Mouse (Mus musculus): ENCODE data around the gene Rps21. TPM values are rescaled to one million over a fixed set of nuclear protein-coding genes. Genes with fewer than 3 reads are reported as not detected.
A peak's percentile ranks its signal among the peaks of the same experiment; 100 is the strongest.

Rps21 gene
- polyA plus RNA-seq, 1 experiment from 2014 or later: 600 TPM

DNA sequence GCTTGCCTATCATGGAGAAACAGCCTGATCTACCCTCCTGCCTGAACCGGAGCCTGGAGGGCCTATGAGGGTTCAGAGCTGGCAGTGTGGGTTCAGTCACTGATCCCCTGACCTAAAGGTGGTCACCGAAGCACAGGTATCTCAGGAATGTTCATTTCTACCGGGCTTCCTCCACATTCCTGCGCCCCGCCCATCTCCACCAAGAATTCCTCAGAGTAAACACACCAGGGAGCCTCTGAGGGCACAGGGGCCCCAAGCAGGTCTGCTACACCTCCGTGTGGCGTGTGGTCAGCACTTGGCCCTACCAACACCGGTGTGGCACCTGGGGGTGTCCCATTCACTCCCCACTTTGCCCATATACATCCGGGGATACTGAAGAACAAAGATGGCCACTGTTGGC lies 37.0 kb upstream of the Rps21 start:
- WGBS: 58% methylated on average over 9 of the region's 9 CpGs
- no peaks in the 10 kb centered on the region for H3K9me3 ChIP-seq
- no peak overlapping the region for H3K4me3 ChIP-seq
- no peak overlapping the region for H3K9ac ChIP-seq
- ATAC-seq (ENCODE audit: insufficient number of reproducible peaks, low FRiP score, low TSS enrichment, low read depth): no peak
- H3K4me1 ChIP-seq: peaks cover 39% of the 10 kb centered on the region
- no peak overlapping the region for H3K27ac ChIP-seq
- H3K27me3 ChIP-seq: peaks cover 17% of the 10 kb centered on the region
- no peaks in the 10 kb centered on the region for H3K36me3 ChIP-seq
- H3K4me2 ChIP-seq: no peak overlapping the region

DNA sequence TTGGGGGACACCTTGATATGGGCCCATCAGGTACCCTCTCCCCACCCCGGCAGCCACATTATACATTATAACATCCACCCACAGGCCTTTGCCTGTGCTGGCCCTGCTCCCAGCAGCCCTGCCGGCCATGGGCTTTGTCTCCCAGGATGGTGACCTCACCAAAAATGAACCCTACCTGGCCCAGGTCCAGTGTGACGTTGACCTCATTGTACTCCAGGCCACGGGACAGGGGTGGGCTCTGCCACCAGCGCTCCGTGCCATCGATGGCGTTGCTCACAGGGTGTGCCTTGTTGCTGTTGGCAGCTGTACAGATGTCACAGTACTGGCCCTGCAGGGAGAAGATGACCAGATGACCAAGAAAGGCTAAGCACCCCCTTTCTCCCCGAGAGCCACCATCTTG lies 36.1 kb upstream of the Rps21 start:
- H3K27me3 ChIP-seq: peaks cover 25% of the 10 kb centered on the region
- H3K4me3 ChIP-seq: no peak overlapping the region
- no peak overlapping the region for H3K9ac ChIP-seq
- H3K36me3 ChIP-seq: no peaks in the 10 kb centered on the region
- 92% methylated on average over 9 of the region's 9 CpGs for WGBS
- ATAC-seq (ENCODE audit: insufficient number of reproducible peaks, low FRiP score, low TSS enrichment, low read depth): no peak
- H3K4me2 ChIP-seq: no peak overlapping the region
- H3K4me1 ChIP-seq: peaks cover 40% of the 10 kb centered on the region
- H3K27ac ChIP-seq: no peak overlapping the region
- no peaks in the 10 kb centered on the region for H3K9me3 ChIP-seq

DNA sequence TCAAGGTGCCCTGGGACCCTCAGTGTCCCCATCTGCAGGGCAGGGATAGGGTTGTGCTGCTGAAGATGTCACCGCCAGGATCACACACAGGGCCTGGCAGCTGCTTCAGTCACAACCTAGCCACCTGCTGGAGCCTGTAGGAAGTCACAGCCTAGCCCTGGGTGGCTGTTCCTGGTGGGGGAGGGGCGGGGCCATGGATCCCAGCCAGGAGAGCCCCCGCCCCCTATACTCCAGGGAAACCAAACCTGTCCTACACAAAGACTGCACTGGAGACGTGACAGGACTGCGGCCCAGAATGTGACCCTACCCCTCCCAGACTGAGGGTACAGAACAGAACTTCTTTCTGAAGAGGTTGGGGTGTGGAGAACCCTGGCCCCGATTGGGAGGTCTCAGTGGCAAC lies 34.9 kb upstream of the Rps21 start:
- Histone ChIP-seq H3K4me2 (peak overlapping the region; percentile 24; the same call in 1 of the 2 replicates), H3K9me3 (no peaks in the 10 kb centered on the region), H3K27me3 (peaks cover 25% of the 10 kb centered on the region), H3K4me1 (peaks cover 46% of the 10 kb centered on the region), H3K9ac (no peak overlapping the region), H3K27ac (peak overlapping the region; percentile 34; the same call in 1 of the 2 replicates), H3K4me3 (no peak overlapping the region), H3K36me3 (no peaks in the 10 kb centered on the region)
- ATAC-seq (ENCODE audit: insufficient number of reproducible peaks, low FRiP score, low TSS enrichment, low read depth): no peak
- 13% methylated on average over 6 of the region's 6 CpGs for WGBS

DNA sequence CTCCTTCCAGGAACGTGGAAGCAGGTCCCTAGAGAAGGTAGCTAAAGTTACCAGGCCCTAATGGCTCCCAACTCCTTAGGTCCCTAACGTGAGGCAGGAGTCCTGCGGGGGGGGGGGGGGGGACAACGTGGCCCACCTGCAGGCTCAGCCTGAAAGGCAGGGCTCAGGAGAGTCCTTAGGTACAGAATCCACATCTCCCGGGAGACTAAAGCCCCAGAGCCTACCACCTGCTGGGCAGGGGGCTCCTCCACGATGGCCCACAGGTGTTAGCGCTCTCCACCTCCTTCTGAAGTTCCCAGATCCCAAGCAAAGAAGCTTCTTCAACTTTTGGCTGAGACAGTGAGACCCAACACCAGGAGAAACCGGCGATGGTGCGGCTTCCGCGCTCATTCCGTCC lies 32.5 kb upstream of the Rps21 start:
- Histone ChIP-seq H3K4me2 (peak overlapping the region; percentile 99), H3K4me1 (peaks cover 58% of the 10 kb centered on the region), H3K9me3 (no peaks in the 10 kb centered on the region), H3K27me3 (peaks cover 28% of the 10 kb centered on the region), H3K36me3 (no peaks in the 10 kb centered on the region), H3K27ac (peak overlapping the region; percentile 51), H3K4me3 (peak overlapping the region; percentile 65), H3K9ac (peak overlapping the region; percentile 34; the same call in 1 of the 2 replicates)
- no peak for ATAC-seq (ENCODE audit: insufficient number of reproducible peaks, low FRiP score, low TSS enrichment, low read depth)
- WGBS: 3% methylated on average over 13 of the region's 13 CpGs

DNA sequence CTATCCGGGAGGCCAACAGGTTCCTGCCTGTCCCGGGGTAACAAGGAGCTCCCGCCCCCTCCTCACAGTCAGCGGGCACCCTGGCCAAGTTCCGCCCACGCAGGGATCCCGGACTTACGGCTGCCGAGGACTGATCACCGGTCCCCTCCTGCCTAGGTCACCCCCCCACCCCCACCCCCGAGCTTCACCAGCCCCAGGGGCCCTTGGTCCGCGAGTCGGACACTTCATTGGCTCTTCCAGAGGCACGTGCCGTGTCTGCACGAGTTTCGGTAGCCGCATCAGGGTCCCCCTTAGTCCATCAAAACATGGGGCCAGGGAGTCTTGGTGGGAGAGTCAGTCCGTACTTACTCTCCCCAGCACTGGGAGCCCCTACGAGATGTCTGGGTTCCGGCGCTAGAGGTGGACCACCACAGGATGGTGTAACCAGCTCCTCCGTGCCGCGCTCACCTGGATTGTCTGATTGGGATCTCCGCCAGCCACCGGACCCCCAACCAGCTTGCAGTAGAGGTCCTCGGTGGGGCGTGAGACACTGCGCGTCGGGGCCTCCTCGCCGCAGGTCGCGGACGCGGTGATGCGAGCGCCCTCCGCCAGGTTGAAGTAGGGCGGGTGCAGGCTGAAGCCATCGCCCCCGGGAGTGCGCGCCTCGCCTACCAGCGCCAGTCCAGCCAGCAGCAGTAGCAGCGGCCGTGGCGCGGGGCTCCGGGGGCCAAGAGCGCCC lies 32.0 kb upstream of the Rps21 start:
- ATAC-seq (ENCODE audit: insufficient number of reproducible peaks, low FRiP score, low TSS enrichment, low read depth): no peak
- peaks cover 56% of the 10 kb centered on the region for H3K4me1 ChIP-seq

DNA sequence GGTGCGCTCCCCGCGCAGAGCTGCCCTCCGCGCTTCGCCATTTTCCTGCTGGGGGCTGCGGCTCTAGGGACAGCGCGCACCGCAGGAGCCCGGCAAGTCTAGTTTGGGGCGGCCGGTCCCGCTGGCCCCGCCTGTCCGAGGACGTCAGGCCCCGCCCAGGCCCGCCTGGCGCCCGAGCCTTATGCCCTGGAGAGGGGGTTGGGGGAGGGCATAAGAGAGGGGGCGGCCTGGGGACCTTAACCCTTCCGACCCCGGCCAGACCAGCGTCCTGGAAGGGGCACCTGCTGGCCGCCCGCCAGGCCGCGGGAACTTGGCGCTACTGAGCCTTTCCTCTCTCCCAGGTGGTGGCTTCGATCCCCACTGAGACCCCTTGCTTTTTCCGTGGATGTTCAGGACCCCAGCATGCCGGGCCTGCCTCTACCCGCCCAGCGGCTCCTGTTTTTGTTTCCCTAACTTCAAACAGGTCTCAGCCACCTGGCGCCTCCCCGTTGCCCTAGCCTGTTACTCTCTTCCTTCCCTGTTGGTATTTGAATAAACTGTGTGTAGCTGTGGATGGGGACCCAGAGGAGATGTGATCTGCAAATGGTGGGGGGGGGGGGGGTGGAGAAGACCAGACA lies 31.3 kb upstream of the Rps21 start, which contains the start of gene Lama5:
Gene Lama5 (minus strand): TSS at position 98 of the 617 bp plus-strand sequence.
- H3K9me3 ChIP-seq: no peaks in the 10 kb centered on the region
- no peaks in the 10 kb centered on the region for H3K36me3 ChIP-seq
- peak within 1 kb of the TSS; percentile 34 for H3K9ac ChIP-seq
- H3K27me3 ChIP-seq: peaks cover 28% of the 10 kb centered on the region
- 1% methylated on average over 37 of the region's 37 CpGs for WGBS
- H3K4me3 ChIP-seq: peak within 1 kb of the TSS; percentile 65
- peaks cover 53% of the 10 kb centered on the region for H3K4me1 ChIP-seq
- peak within 1 kb of the TSS; percentile 69 for H3K27ac ChIP-seq
- peak within 1 kb of the TSS; percentile 99 for H3K4me2 ChIP-seq
- peak; percentile 9; the same call in 1 of the 2 replicates for ATAC-seq (ENCODE audit: insufficient number of reproducible peaks, low FRiP score, low TSS enrichment, low read depth)

More for the DNA sequence above, 32.0 kb upstream of the Rps21 start:
- Histone ChIP-seq H3K9me3 (no peaks in the 10 kb centered on the region), H3K27ac (peak overlapping the region; percentile 51), H3K36me3 (no peaks in the 10 kb centered on the region), H3K9ac (peak overlapping the region; percentile 34), H3K4me3 (peak overlapping the region; percentile 65), H3K4me2 (peak overlapping the region; percentile 99), H3K27me3 (peaks cover 28% of the 10 kb centered on the region)
- under 1% methylated on average over 55 of the region's 55 CpGs for WGBS

DNA sequence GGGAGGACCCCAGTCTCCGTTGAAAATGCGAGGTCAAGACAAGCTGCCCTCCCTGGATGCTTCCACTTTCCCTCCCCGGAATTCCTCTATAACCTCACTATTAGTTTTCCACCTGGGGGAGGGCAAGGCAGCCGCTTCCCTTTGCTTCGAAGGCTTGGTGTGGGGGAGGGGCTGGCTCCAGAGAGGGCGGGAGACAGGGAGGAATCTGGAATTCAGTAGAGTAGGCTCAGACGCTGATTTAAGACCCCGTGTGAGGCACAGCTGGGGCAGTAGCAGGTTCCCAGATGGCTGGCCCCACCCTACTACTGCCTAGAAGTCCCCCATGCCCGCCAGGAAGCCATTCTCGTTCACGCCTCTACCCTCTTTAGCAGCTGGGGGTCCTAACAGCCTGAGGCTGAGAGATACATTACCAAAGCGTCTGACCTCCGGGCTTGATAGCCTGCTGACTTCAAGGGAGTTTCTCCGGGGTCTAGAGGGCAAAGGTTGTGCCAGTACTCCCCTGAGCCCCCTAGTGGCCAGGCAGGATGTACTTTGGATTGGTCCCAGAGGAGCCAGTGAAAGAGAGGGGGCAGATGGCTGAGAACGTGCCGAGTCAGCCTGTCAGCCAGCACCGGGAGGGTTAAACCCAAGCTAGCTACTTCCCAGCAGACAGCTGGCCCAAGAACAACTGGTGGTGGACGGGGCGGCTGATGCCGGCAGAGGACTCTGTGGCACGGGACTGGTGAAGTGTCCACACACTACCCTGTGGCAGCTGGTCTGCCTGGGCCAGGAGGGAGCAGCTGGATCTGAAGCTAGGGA lies 29.7 kb upstream of the Rps21 start:
- no peaks in the 10 kb centered on the region for H3K36me3 ChIP-seq
- 0 out of 2 replicates have a peak overlapping the region, but pooled peaks have one; percentile 7 for H3K9ac ChIP-seq
- WGBS: under 1% methylated on average over 21 of the region's 21 CpGs
- H3K4me3 ChIP-seq: peak overlapping the region; percentile 13
- peak; percentile 54 for ATAC-seq (ENCODE audit: insufficient number of reproducible peaks, low FRiP score, low TSS enrichment, low read depth)
- no peaks in the 10 kb centered on the region for H3K9me3 ChIP-seq
- H3K27me3 ChIP-seq: peaks cover 28% of the 10 kb centered on the region
- peaks cover 43% of the 10 kb centered on the region for H3K4me1 ChIP-seq
- peak overlapping the region; percentile 43 for H3K4me2 ChIP-seq
- H3K27ac ChIP-seq: peak overlapping the region; percentile 59

DNA sequence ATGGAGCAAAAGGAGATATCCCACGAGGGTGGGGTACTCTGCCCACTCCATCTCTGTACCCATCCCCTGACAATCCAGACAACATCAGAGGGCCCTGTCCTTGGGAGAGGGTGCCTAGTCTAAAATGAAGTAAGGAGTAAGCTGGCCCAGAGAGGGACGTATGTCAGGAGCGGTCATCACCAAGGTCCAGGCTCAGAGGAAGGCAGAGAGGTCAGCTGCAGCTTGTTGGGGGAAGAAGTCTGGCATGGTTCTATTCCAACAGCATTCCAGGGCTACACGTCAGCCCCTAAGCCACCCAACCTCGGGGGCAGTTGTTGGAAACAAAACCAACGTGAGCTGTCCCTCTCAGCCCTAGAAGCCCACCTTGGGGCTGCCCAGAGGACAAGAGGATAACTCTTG lies 29.1 kb upstream of the Rps21 start:
- Histone ChIP-seq H3K9me3 (no peaks in the 10 kb centered on the region), H3K4me1 (peaks cover 42% of the 10 kb centered on the region), H3K4me3 (no peak overlapping the region), H3K27ac (peak overlapping the region; percentile 59), H3K4me2 (0 out of 2 replicates have a peak overlapping the region, but pooled peaks have one; percentile 17), H3K27me3 (peaks cover 28% of the 10 kb centered on the region), H3K36me3 (no peaks in the 10 kb centered on the region), H3K9ac (no peak overlapping the region)
- 44% methylated on average over 6 of the region's 6 CpGs for WGBS
- ATAC-seq (ENCODE audit: insufficient number of reproducible peaks, low FRiP score, low TSS enrichment, low read depth): no peak

DNA sequence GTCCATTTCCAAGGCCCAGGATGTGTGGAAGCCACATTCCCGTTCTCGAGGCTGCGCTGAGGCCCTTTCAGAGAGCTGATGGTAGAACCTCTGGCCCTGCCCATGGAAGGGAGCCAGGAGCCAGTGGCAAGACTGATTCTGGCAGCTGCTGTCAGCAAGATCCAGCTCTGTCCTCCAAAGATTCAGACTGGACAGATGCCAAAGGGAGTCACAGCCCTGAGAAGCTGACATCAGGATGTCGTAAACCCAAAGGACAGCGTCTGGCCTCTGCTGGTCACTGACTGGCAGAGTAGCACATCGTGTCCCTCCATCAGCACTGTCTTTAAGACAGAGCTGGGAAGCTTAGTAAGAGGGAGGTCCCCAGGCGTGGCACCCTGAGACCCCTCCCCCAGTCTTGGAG lies 28.6 kb upstream of the Rps21 start:
- ATAC-seq (ENCODE audit: insufficient number of reproducible peaks, low FRiP score, low TSS enrichment, low read depth): no peak
- Histone ChIP-seq H3K27ac (peak overlapping the region; percentile 59; the same call in 1 of the 2 replicates), H3K9ac (no peak overlapping the region), H3K4me1 (peaks cover 46% of the 10 kb centered on the region), H3K36me3 (no peaks in the 10 kb centered on the region), H3K9me3 (no peaks in the 10 kb centered on the region), H3K27me3 (peaks cover 23% of the 10 kb centered on the region), H3K4me2 (0 out of 2 replicates have a peak overlapping the region, but pooled peaks have one; percentile 17), H3K4me3 (no peak overlapping the region)
- 34% methylated on average over 7 of the region's 7 CpGs for WGBS

DNA sequence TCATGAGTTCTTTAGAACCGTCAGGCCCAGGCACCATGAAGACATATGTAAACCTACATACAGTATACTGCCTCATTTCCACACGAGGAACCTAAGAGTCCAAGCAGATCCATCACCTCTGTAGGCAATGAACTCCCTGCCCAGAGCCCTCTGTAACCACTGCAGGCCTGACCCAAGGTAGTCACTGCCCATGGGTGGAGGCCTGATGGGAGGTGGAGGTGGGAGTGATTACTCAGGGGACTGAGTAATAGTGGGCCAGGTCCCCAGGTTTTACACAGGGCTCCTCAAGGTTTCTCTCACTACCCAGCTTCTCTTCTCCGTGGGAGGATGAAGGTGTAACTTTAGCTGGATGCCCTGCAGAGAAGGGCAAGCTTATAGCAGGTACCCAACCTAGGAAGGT lies 28.0 kb upstream of the Rps21 start:
- peaks cover 47% of the 10 kb centered on the region for H3K4me1 ChIP-seq

DNA sequence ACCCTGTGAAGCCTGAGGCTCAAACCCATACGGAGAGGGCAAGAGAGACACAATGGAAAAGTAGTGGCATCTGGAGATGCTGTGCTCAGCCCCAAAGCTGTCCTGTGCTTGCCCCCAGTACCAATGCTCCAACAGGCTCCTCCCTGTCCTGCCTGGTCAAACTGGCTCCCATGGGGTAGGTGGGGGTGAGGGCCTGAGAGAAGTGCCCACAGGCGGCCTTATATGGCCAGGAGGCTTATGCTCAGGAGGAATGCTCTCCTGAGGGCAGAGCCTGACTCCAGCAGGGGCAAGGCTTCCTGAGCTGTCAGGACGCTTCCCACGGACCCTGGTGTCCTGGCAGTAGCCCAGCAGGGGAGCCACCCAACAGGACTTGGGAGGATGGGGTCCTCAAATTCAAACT lies 26.7 kb upstream of the Rps21 start:
- Histone ChIP-seq H3K9ac (no peak overlapping the region), H3K9me3 (no peaks in the 10 kb centered on the region), H3K4me2 (no peak overlapping the region), H3K4me1 (peaks cover 51% of the 10 kb centered on the region), H3K27ac (no peak overlapping the region), H3K27me3 (peaks cover 8% of the 10 kb centered on the region), H3K36me3 (no peaks in the 10 kb centered on the region), H3K4me3 (no peak overlapping the region)
- ATAC-seq (ENCODE audit: insufficient number of reproducible peaks, low FRiP score, low TSS enrichment, low read depth): no peak
- 63% methylated on average over 4 of the region's 4 CpGs for WGBS

More for the DNA sequence above, 28.0 kb upstream of the Rps21 start:
- 60% methylated on average over 3 of the region's 3 CpGs for WGBS
- H3K9ac ChIP-seq: no peak overlapping the region
- no peak for ATAC-seq (ENCODE audit: insufficient number of reproducible peaks, low FRiP score, low TSS enrichment, low read depth)
- peaks cover 21% of the 10 kb centered on the region for H3K27me3 ChIP-seq
- H3K4me3 ChIP-seq: no peak overlapping the region
- H3K36me3 ChIP-seq: no peaks in the 10 kb centered on the region
- H3K9me3 ChIP-seq: no peaks in the 10 kb centered on the region
- H3K4me2 ChIP-seq: no peak overlapping the region
- no peak overlapping the region for H3K27ac ChIP-seq

Data from limb, embryonic 15.5 days (tissue).